Mouse (Mus musculus): ENCODE results near the gene St5. TPM values are rescaled to one million over a fixed set of nuclear protein-coding genes. Genes with fewer than 3 reads are reported as not detected.

The St5 gene
- polyA plus RNA-seq, 1 experiment, result 21.7 TPM

- TF ChIP-seq CTCF (IDR thresholded peaks at IDR 0.05; ENCODE audit: borderline replicate concordance, control insufficient read depth, extremely low read depth, insufficient read depth, low read length, poor library complexity), result no peak
- TF ChIP-seq POLR2A (IDR thresholded peaks at IDR 0.05; ENCODE audit: control insufficient read depth, extremely low read depth, insufficient read depth, low read length, poor library complexity), result no peak
- Histone ChIP-seq H3K4me3 (ENCODE audit: control insufficient read depth, insufficient read depth, low read length) (no peak overlapping the region), H3K36me3 (ENCODE audit: control insufficient read depth, insufficient read depth, low read length) (no peaks in the 10 kb centered on the region), H3K4me1 (replicated peaks; ENCODE audit: control insufficient read depth, insufficient read depth, low read length) (peaks cover 2% of the 10 kb centered on the region; the same call in 1 of the 2 replicates), H3K27ac (ENCODE audit: control insufficient read depth, insufficient read depth, low read length) (no peak overlapping the region), H3K27me3 (ENCODE audit: control insufficient read depth, insufficient read depth, low read length) (no peaks in the 10 kb centered on the region)
- WGBS, result 80% methylated on average over 8 of the region's 8 CpGs
- no peak for DNase-seq
Observed at GRCm38 (mm10) chr7:109561466-109562153, 141.8 kb downstream of the St5 start.

GRCm38 (mm10) chr7:109559536-109559935 lies 143.9 kb downstream of the St5 start:
- Histone ChIP-seq H3K36me3 (ENCODE audit: control insufficient read depth, insufficient read depth, low read length) (no peaks in the 10 kb centered on the region), H3K4me1 (replicated peaks; ENCODE audit: control insufficient read depth, insufficient read depth, low read length) (peaks cover 2% of the 10 kb centered on the region; the same call in 1 of the 2 replicates), H3K4me3 (ENCODE audit: control insufficient read depth, insufficient read depth, low read length) (no peak overlapping the region), H3K27me3 (ENCODE audit: control insufficient read depth, insufficient read depth, low read length) (no peaks in the 10 kb centered on the region), H3K27ac (ENCODE audit: control insufficient read depth, insufficient read depth, low read length) (no peak overlapping the region)
- DNase-seq, result no peak
- TF ChIP-seq POLR2A (IDR thresholded peaks at IDR 0.05; ENCODE audit: control insufficient read depth, extremely low read depth, insufficient read depth, low read length, poor library complexity) (no peak), CTCF (IDR thresholded peaks at IDR 0.05; ENCODE audit: borderline replicate concordance, control insufficient read depth, extremely low read depth, insufficient read depth, low read length, poor library complexity) (no peak)
- WGBS, result 86% methylated on average over 6 of the region's 6 CpGs

- H3K27me3 ChIP-seq (ENCODE audit: control insufficient read depth, insufficient read depth, low read length), result no peaks in the 10 kb centered on the region
- H3K4me3 ChIP-seq (ENCODE audit: control insufficient read depth, insufficient read depth, low read length), result no peak overlapping the region
- no peak for DNase-seq
- 90% methylated on average over 5 of the region's 5 CpGs for WGBS
- H3K4me1 ChIP-seq (replicated peaks; ENCODE audit: control insufficient read depth, insufficient read depth, low read length), result no peaks in the 10 kb centered on the region
- H3K36me3 ChIP-seq (ENCODE audit: control insufficient read depth, insufficient read depth, low read length), result no peaks in the 10 kb centered on the region
- no peak for TF ChIP-seq CTCF (IDR thresholded peaks at IDR 0.05; ENCODE audit: borderline replicate concordance, control insufficient read depth, extremely low read depth, insufficient read depth, low read length, poor library complexity)
- no peak overlapping the region for H3K27ac ChIP-seq (ENCODE audit: control insufficient read depth, insufficient read depth, low read length)
Observed at GRCm38 (mm10) chr7:109546726-109547125, 156.7 kb downstream of the St5 start.

- H3K27me3 ChIP-seq (ENCODE audit: control insufficient read depth, insufficient read depth, low read length), result no peaks in the 10 kb centered on the region
- no peak overlapping the region for H3K27ac ChIP-seq (ENCODE audit: control insufficient read depth, insufficient read depth, low read length)
- 96% methylated on average over 2 of the region's 2 CpGs for WGBS
- no peak for DNase-seq
- H3K36me3 ChIP-seq (ENCODE audit: control insufficient read depth, insufficient read depth, low read length), result no peaks in the 10 kb centered on the region
- H3K4me3 ChIP-seq (ENCODE audit: control insufficient read depth, insufficient read depth, low read length), result no peak overlapping the region
- TF ChIP-seq POLR2A (IDR thresholded peaks at IDR 0.05; ENCODE audit: control insufficient read depth, extremely low read depth, insufficient read depth, low read length, poor library complexity) (no peak), CTCF (IDR thresholded peaks at IDR 0.05; ENCODE audit: borderline replicate concordance, control insufficient read depth, extremely low read depth, insufficient read depth, low read length, poor library complexity) (no peak)
- no peaks in the 10 kb centered on the region for H3K4me1 ChIP-seq (replicated peaks; ENCODE audit: control insufficient read depth, insufficient read depth, low read length)
Observed at GRCm38 (mm10) chr7:109546186-109546585, 157.2 kb downstream of the St5 start.

GRCm38 (mm10) chr7:109545255-109545993 lies 158.0 kb downstream of the St5 start:
- no peaks in the 10 kb centered on the region for H3K36me3 ChIP-seq (ENCODE audit: control insufficient read depth, insufficient read depth, low read length)
- H3K4me3 ChIP-seq (ENCODE audit: control insufficient read depth, insufficient read depth, low read length), result no peak overlapping the region
- TF ChIP-seq CTCF (IDR thresholded peaks at IDR 0.05; ENCODE audit: borderline replicate concordance, control insufficient read depth, extremely low read depth, insufficient read depth, low read length, poor library complexity) (no peak), POLR2A (IDR thresholded peaks at IDR 0.05; ENCODE audit: control insufficient read depth, extremely low read depth, insufficient read depth, low read length, poor library complexity) (no peak)
- 86% methylated on average over 10 of the region's 10 CpGs for WGBS
- H3K4me1 ChIP-seq (replicated peaks; ENCODE audit: control insufficient read depth, insufficient read depth, low read length), result no peaks in the 10 kb centered on the region
- H3K27ac ChIP-seq (ENCODE audit: control insufficient read depth, insufficient read depth, low read length), result peak overlapping the region; percentile 15; the same call in 1 of the 2 replicates
- DNase-seq, result no peak
- no peaks in the 10 kb centered on the region for H3K27me3 ChIP-seq (ENCODE audit: control insufficient read depth, insufficient read depth, low read length)

- Histone ChIP-seq H3K27me3 (ENCODE audit: control insufficient read depth, insufficient read depth, low read length) (no peaks in the 10 kb centered on the region), H3K27ac (ENCODE audit: control insufficient read depth, insufficient read depth, low read length) (no peak overlapping the region), H3K36me3 (ENCODE audit: control insufficient read depth, insufficient read depth, low read length) (no peaks in the 10 kb centered on the region), H3K4me1 (replicated peaks; ENCODE audit: control insufficient read depth, insufficient read depth, low read length) (no peaks in the 10 kb centered on the region), H3K4me3 (ENCODE audit: control insufficient read depth, insufficient read depth, low read length) (no peak overlapping the region)
- DNase-seq, result no peak
- 82% methylated on average over 5 of the region's 5 CpGs for WGBS
- TF ChIP-seq CTCF (IDR thresholded peaks at IDR 0.05; ENCODE audit: borderline replicate concordance, control insufficient read depth, extremely low read depth, insufficient read depth, low read length, poor library complexity) (no peak), POLR2A (IDR thresholded peaks at IDR 0.05; ENCODE audit: control insufficient read depth, extremely low read depth, insufficient read depth, low read length, poor library complexity) (no peak)
Observed at GRCm38 (mm10) chr7:109544792-109545191, 158.6 kb downstream of the St5 start.
